Mouse (Mus musculus) brain, embryonic 18.5 days (tissue): ENCODE measurements at regions not wholly inside any gene's neighbourhood (a gene's known extent, or its start where the extent isn't known, plus 50 kb on each side); places are given as distances from the start of the nearest gene placed in this dataset.
A peak's percentile ranks its signal among the peaks of the same experiment; 100 is the strongest.

Source experiments
- DNase-seq: peaks from one replicate; pipeline ENCODE4 v3.0.0-alpha.2; 2012; ENCODE audit warnings: low read depth, low spot score

DNA sequence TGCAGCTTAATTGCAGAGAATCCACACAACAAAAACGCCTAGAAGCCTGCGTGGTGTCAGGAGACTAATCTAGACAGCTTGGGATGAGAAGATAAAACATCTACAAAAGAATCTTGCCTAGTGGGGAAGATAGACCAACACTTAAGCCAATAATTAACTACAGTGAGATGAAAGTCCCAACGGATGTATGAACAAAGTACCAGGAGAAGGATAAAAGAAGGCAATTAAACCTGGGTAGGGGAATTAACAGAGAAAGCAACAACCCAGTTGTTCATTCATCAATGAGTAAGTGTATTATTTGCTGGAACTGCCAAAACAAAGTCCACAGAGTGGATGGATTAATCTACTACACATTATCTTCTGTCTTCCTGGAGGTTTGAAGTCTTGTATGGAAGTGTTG is 99.8 kb downstream of the Olfm4 start:
- no peak for DNase-seq

GRCm38 (mm10) chr14:80097238-80097637 is 113.4 kb downstream of the Olfm4 start:
- no peak for DNase-seq

GRCm38 (mm10) chr14:80113115-80113687 is 129.3 kb downstream of the Olfm4 start:
- no peak for DNase-seq

- DNase-seq: no peak
Measured at GRCm38 (mm10) chr14:80114326-80114725, 130.4 kb downstream of the Olfm4 start.

DNA sequence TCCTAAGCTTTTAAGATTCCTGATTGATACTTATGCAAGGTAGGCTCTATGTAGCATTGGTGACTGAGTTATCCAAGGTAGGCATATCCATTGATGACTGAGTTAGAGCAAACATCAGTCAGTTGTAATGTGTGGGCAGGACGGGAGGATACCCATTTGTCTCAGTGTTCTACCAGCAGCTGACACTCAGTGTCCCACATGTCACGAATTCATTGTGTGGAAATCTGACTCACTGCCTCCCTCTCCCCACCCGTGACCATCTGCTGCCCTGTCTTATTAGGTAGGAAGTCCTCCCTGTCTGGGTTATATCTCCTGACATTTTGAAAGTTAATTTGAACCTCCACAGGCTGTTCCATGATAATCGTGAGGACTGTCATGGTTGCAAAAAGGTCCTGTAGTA is 141.3 kb downstream of the Olfm4 start:
- no peak for DNase-seq

- no peak for DNase-seq
Measured at GRCm38 (mm10) chr14:80128181-80128580, 144.3 kb downstream of the Olfm4 start.

GRCm38 (mm10) chr14:80137541-80137940 is 153.7 kb downstream of the Olfm4 start:
- DNase-seq: no peak

DNA sequence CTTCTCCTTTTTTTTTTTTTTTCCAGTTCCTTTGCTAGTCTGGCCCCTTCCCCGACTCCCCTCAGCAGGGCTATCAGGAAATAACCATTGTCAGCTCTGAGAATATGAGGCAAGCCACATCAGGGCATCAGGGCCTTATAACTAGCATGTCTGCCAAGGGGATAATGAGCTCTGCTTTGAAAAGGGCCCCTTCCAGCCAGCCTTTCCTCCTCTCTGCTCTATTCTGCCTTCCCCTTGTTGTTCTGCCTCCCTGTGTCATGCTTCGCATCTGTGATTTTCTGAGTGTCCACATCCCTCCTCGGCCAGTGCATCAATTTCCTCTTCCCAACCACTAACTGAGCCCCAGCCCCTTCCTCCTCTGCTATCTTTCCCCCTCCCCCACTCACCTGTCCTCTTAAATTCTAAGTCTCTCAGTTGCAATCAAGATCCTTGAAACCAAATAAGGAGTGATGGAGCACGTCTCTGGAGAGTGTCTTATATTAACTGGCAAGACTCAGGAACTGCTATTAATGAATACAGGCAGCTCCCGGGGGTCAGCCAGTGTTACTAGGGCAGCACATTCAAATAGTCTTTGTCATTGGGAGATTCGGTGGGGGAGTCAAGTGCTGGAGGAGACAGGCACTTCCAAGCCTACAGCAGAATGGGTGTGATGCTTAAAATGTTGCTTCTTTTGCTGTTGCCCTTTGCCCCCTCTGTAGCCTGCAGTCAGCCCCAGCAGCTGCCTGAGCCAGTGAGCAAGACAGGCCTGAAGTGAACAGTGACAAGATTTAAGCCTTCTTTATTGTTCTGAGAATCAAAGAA is 155.3 kb downstream of the Olfm4 start:
- no peak for DNase-seq

DNA sequence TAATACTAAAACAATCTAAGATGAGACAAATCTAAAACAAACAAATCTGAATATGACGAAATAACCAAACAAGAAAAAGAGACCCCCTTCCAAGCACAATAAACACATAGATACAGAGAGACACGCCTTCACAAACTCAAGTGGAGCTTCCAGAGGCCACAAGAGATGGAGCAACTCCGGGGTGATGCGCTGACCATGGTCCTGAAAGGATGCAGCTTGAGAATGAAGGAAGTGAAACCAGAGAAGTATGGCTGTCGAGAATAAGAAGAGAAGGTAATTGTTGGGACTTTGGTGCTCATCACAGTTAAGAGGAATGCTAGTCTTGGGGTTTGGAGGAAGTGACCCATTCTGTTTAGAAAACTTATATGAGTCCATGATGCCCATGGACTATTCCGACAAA is 173.1 kb downstream of the Olfm4 start:
- DNase-seq: no peak

GRCm38 (mm10) chr14:80169211-80169610 is 185.3 kb downstream of the Olfm4 start:
- no peak for DNase-seq

DNA sequence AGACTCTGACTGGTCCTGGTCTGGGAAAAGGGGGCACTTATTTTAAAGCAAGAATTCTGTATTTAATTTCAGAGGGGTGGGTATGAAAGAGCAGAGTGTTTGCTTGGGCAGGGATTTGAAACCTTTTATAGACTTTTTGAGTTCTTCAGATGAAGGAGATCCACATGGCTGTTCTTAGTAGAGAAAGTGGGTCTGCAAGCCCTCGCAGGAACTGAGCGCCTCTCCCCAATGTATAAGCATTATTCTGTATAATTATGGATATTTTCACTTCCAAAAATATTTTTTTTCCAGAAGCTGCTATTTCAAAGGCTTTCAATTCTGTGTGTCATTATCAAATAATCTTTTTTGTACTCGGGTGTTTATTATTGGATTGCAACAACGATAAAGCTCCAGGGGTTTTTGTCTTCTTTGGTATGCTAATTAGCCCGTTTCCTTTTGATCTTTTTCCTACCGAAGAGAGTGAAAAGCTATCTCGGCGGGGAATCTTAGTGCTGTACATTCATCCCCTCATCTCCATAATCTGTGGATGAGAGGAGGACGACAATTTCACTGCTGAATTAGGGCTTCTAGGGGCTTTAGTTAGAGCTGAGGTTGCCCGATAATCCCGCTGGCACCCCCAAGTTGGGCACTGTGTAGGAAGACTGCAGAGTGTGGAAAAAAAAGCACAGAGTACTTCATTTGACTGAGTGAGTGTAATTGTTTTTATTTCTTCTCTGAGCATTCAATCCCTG is 186.7 kb downstream of the Olfm4 start:
- DNase-seq: peak; percentile 18

GRCm38 (mm10) chr14:80172799-80173484 is 189.1 kb downstream of the Olfm4 start:
- DNase-seq: no peak

DNA sequence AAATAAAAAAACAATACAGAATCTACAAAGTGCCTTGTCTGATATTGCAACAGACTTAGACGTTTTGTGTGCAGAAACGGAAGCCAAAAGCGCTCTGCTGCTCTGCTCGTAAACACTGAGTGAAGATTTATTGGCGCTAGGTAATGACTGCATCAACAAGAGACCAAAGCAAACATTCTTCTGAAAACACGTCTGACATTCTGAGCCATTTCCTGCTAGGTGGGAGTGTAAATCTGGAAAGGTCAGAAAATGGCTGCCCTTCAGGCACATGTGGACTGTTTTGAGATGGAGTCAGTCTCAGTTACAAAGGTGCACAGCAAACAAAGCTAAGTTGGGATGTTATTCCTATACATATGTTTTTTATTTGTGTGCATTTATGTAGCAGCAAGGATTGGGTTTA is 192.6 kb downstream of the Olfm4 start:
- no peak for DNase-seq

DNA sequence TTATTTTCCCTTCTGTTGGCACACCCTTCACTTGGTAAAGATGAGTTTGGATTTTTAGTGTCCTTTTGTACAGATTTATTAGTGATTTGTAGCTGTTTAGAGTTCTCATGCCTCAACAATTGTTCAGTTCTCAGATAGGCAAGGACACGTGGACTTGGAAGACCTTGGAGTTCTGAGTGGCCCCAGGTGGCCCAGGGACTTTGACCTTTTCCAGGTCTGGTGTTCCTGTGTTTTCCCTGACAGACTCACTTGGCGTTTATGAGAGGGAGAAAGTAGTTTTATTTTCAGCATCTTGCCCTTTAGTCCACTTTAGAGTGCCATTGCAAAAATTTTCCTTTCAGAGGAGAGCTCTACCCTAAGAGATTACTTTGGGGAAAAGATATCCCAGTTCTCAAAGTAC is 211.2 kb downstream of the Olfm4 start:
- no peak for DNase-seq

GRCm38 (mm10) chr14:80212916-80213315 is 229.0 kb downstream of the Olfm4 start:
- peak; percentile 78 for DNase-seq

DNA sequence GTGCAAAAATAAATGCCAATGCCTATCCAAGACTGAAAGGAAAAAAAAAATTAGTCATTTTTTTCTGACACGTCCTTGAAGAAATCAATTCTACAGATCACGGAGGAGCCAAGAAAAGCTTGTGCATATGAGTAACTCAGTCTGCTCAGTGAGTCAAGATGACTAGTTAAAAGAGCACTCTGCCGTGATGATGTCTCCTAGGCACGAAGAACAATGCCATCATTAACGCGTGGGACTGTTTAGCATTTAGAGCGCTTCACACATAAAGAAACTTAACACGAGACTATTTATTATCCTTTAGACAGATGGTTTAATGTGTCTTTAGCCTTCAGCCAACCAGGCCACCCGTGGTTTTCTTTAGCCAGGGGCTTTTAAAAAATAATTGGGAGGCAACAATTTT is 229.8 kb downstream of the Olfm4 start:
- DNase-seq: no peak

DNA sequence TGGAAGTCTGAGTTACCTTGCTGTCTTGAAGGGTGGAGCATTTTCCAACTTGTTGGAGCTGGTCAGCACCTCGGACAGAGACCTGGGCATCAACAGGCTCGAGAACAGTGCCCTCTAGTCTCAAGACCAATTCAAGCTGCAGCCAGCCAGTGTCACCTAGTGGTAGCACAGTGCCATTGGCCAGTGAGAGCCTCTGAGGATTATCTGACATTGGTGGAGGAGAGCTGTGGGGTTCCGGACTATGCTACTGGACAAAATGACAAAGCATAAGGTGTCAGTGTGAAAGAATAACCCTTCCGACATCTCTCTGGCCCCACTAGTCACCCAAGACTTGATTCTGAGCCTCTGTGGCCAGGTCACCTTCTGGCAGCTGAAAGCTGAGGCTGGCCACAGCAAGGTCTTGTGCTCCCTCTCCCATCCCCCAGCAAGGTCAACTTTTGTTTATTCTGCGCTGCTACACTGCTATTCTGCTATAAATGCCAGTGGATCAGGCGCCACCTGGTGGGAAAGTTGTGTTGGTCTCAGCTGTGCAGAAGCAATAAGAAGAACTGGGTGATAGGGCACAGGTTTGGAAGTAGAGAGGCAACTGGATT is 232.2 kb downstream of the Olfm4 start:
- no peak for DNase-seq

GRCm38 (mm10) chr14:80232066-80232465 is 248.2 kb downstream of the Olfm4 start:
- DNase-seq: no peak

DNA sequence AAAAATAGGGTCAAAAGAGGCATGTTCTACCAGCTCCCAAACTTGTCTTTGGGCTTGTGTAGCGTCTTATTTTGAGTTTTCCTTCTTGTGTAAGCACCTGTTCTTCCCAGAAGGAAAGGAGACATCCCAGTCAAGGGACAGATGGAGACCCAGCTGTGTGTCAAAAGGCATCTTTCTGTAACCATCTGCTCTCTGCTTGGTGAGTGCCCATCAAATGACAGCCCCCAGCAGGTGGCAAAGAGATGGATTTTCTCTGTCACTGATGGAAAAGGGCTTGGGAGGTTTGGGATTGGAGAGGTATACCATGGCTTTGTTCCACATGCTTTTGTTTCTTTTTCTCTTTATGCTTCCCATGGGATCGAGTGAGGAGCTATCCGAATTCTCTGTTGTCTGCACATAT is 249.1 kb downstream of the Olfm4 start:
- no peak for DNase-seq

- DNase-seq: peak; percentile 52
Measured at GRCm38 (mm10) chr14:80237136-80237535, 253.3 kb downstream of the Olfm4 start.

- no peak for DNase-seq
Measured at GRCm38 (mm10) chr14:80237552-80237951, 253.7 kb downstream of the Olfm4 start.
